Mouse (Mus musculus) olfactory bulb, adult 2 months (tissue): ENCODE results near the gene Kcnt1. TPM values are rescaled to one million over a fixed set of nuclear protein-coding genes. Genes with fewer than 3 reads are reported as not detected.

Experiments used
- H3K27ac ChIP-seq: fragments of 200-500 bp; 2 replicates; pipeline ENCODE4 v1.5.1; 2012; ENCODE audit warnings: low read depth, low read length; ENCODE audit not compliant: insufficient read depth
- H3K4me1 ChIP-seq: fragments of 200-500 bp; 2 replicates; pipeline ENCODE4 v1.6.1; 2012; ENCODE audit warnings: low read length; ENCODE audit not compliant: control insufficient read depth, insufficient read depth
- H3K4me3 ChIP-seq: fragments of 200-500 bp; 2 replicates; pipeline ENCODE4 v1.5.1; 2012; ENCODE audit warnings: mild to moderate bottlenecking, low read depth, low read length, moderate library complexity; ENCODE audit not compliant: insufficient read depth
- CTCF ChIP-seq: fragments of 200-500 bp; IDR thresholded peaks from 2 replicates; pipeline ENCODE4 v1.5.1; 2012; ENCODE audit warnings: low read depth, mild to moderate bottlenecking, low read length, moderate library complexity; ENCODE audit not compliant: insufficient read depth
- POLR2A ChIP-seq: fragments of 200-500 bp; IDR thresholded peaks from 2 replicates; pipeline ENCODE4 v1.6.1; 2012; ENCODE audit warnings: mild to moderate bottlenecking, low read depth, low read length, moderate library complexity; ENCODE audit not compliant: insufficient read depth
- WGBS: fragments of 180-500 bp; shearing (Covaris S2); methylation state at CpG from one replicate; pipeline ENCODE4 v1.1.7; 2018; 5-methylcytosine and 5-hydroxymethylcytosine counted together
- polyA plus RNA-seq: library from polyadenylated mRNA; stranded (reverse); fragments of >200 nt; gene quantifications from 2 replicates; pipeline ENCODE4 v1.2.4, GENCODE M21; 2012; ENCODE audit warnings: low replicate concordance; ENCODE audit not compliant: missing spikeins, insufficient read depth, insufficient read length

The Kcnt1 gene
- polyA plus RNA-seq, 1 experiment: 256 TPM

- no peak overlapping the region for H3K4me3 ChIP-seq
- H3K27ac ChIP-seq: no peak overlapping the region
- WGBS: 80% methylated on average over 7 of the region's 7 CpGs
- H3K4me1 ChIP-seq: peaks cover 16% of the 10 kb centered on the region
- TF ChIP-seq POLR2A (no peak), CTCF (no peak)
These were observed 28.9 kb downstream of the Kcnt1 start for GRCm38 (mm10) chr2:25892440-25892839.

DNA sequence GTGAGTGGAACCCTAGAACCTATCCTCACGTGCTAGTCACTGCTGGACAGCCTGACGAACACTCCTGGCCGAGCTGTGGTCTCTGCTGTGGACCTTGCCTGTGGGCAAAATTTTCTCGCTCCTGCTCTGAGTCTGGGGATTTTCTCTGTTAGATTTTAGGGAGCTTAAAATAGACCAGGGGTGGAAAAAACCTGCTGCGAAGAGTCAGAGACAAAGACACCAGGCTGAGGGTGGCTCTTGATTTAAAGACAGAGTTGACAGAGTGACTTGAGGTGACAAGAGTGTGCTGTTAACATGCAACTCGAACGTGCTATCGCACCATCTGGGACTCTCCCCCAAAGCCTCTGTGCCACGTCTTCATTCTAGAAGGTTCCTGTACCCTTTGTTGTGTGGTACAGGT is 35.4 kb downstream of the Kcnt1 start:
- WGBS: 72% methylated on average over 9 of the region's 9 CpGs
- Histone ChIP-seq H3K27ac (no peak overlapping the region), H3K4me1 (peaks cover 4% of the 10 kb centered on the region), H3K4me3 (no peak overlapping the region)
- no peak for TF ChIP-seq POLR2A
- no peak for TF ChIP-seq CTCF

- H3K27ac ChIP-seq: no peak overlapping the region
- peaks cover 13% of the 10 kb centered on the region for H3K4me1 ChIP-seq
- TF ChIP-seq POLR2A (no peak), CTCF (no peak)
- H3K4me3 ChIP-seq: no peak overlapping the region
- WGBS: 72% methylated on average over 12 of the region's 12 CpGs
These were observed 46.3 kb downstream of the Kcnt1 start for GRCm38 (mm10) chr2:25909872-25910271.

DNA sequence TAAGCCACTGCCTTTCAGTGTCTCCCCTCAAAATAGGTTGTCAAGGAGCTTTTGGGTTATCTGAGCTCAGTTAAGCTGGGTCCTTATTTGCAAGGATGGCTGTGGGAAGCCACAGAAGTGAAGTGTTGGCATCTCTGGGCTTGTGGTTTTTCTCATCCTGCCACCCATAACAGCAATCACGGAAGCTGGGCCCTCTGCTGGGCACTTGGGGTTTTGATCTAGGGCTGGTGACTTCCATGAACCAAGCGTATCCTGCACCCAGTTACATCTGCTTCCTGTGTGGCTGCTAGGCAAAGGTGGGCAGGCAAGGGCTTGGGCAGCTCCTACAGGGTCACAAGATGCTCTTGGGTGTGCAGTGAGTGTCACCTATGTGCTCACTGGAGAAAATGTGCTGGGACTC is 49.7 kb downstream of the Kcnt1 start:
- H3K4me1 ChIP-seq: peaks cover 13% of the 10 kb centered on the region
- peak; percentile 29; the same call in 1 of the 2 replicates for TF ChIP-seq CTCF
- TF ChIP-seq POLR2A: no peak
- no peak overlapping the region for H3K27ac ChIP-seq
- no peak overlapping the region for H3K4me3 ChIP-seq
- 43% methylated on average over 2 of the region's 2 CpGs for WGBS

DNA sequence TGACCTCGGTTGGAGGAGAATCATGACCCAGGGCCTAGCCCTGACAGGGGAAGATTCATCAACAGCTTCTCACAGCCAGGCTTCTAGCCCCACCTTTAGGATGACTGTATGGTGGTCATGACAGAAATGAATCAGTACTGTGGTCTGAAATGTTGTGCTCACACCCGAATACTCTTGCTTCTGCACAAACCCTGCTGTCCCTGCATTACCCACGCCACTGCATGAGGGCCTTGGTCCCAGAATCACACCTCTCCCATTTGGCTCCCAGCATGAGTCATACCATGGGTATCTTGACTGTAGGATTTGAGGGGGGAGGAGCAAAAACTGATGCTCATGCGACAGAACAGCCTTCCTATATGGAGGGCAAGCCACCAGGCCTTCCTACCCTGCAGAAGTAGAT is 50.7 kb downstream of the Kcnt1 start:
- TF ChIP-seq POLR2A (no peak), CTCF (no peak)
- H3K27ac ChIP-seq: no peak overlapping the region
- WGBS: 52% methylated on average over 4 of the region's 4 CpGs
- H3K4me3 ChIP-seq: no peak overlapping the region
- H3K4me1 ChIP-seq: peaks cover 13% of the 10 kb centered on the region

GRCm38 (mm10) chr2:25914821-25915220 is 51.3 kb downstream of the Kcnt1 start:
- TF ChIP-seq CTCF: no peak
- no peak for TF ChIP-seq POLR2A
- WGBS: 87% methylated on average over 5 of the region's 5 CpGs
- Histone ChIP-seq H3K4me1 (peaks cover 14% of the 10 kb centered on the region), H3K4me3 (no peak overlapping the region), H3K27ac (no peak overlapping the region)

- WGBS: 56% methylated on average over 2 of the region's 2 CpGs
- no peak for TF ChIP-seq CTCF
- TF ChIP-seq POLR2A: no peak
- Histone ChIP-seq H3K4me1 (peaks cover 24% of the 10 kb centered on the region), H3K4me3 (no peak overlapping the region), H3K27ac (no peak overlapping the region)
These were observed 54.9 kb downstream of the Kcnt1 start for GRCm38 (mm10) chr2:25918408-25918807.

DNA sequence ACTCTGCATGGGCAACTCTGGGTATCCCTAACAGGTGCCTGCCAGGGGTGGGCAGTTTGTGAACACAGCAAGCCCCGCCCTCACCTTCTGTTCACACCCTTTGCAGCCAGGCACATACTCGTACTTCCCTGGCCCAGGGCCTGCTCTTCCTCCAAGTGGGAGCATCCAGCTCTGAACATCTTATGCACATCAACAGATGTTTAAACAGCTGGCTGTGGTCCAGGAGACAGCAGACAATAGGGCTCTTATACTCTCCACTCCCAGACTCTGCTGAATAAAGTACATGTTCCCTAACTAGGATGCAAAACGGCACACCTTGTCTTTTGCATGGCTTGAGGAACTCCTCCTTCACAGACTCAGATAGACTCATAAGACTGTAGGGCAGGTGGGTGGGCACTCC is 56.4 kb downstream of the Kcnt1 start:
- Histone ChIP-seq H3K27ac (no peak overlapping the region), H3K4me1 (peaks cover 12% of the 10 kb centered on the region), H3K4me3 (no peak overlapping the region)
- 38% methylated on average over 3 of the region's 3 CpGs for WGBS
- TF ChIP-seq CTCF (no peak), POLR2A (no peak)

DNA sequence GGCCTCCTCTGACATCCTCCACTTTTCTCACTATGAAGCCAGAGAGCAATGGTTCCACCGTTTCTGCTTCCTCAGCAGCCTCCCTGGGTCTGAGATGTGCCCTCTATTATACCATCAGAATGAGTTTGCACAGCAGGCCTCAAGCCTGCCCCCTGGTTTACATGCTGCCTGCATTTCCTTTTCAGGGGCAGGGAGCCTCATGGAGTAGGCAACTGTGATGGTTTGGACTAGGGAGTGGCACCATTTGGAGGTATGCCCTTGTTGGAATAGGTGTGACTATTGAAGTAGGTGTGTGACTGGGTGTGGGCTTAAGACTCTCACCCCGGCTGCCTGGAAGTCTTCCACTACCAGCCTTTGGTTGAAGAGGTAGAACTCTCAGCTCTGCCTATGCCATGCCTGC is 60.3 kb downstream of the Kcnt1 start:
- peaks cover 12% of the 10 kb centered on the region for H3K4me1 ChIP-seq
- no peak overlapping the region for H3K4me3 ChIP-seq
- WGBS: 50% methylated on average over 2 of the region's 2 CpGs
- TF ChIP-seq CTCF: no peak
- TF ChIP-seq POLR2A: no peak
- H3K27ac ChIP-seq: no peak overlapping the region

DNA sequence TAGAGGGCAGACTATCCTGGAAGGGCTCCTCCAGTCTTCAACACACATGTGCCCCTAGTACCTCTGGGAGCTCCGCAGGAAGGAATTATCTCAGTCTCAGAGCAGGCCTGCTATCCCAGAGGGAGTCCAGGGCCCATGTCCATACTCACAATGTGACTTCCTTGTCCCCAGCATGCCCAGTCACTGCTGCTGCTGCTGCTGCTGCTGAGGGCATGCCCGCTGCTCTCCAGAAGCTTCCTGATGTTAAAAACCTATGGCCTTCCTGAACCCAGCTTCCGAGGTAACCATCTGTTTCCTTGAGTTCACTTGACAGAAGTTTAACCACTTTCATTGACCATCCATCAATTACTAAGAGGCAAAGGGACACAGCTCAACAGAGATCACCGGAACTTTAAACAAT is 61.4 kb downstream of the Kcnt1 start:
- Histone ChIP-seq H3K4me3 (no peak overlapping the region), H3K27ac (no peak overlapping the region), H3K4me1 (peaks cover 10% of the 10 kb centered on the region)
- 90% methylated on average over 4 of the region's 4 CpGs for WGBS
- no peak for TF ChIP-seq CTCF
- TF ChIP-seq POLR2A: no peak
